36 mouse cellular contexts compared by ENCODE assay signal in genomic region chr4:42972952-42973351, GRCm38 (mm10). TPM values are rescaled to one million over a fixed set of nuclear protein-coding genes. Genes with fewer than 3 reads are reported as not detected.
"Had no signal": no experiment of that assay in that cellular context is flagged by ENCODE, and none has a peak within 500 bp of the region (broad histone marks: within the 10 kb centered on the region; RNA-seq: fewer than 3 reads in every experiment).

No protein-coding gene starts in this region.

- H3K27ac ChIP-seq: heart, adult 2 months; heart, embryonic 15.5 days; hindbrain, embryonic 13.5 days; hindbrain, embryonic 15.5 days; hindbrain, postnatal 0 days; kidney, postnatal 0 days; limb, embryonic 13.5 days; limb, embryonic 15.5 days; liver, embryonic 12.5 days had no signal

- ATAC-seq: forebrain, postnatal 0 days; hindbrain, postnatal 0 days; intestine, embryonic 16.5 days; liver, embryonic 12.5 days had no signal

- H3K9ac ChIP-seq: forebrain, postnatal 0 days; heart, embryonic 15.5 days; hindbrain, embryonic 13.5 days; hindbrain, embryonic 15.5 days; limb, embryonic 13.5 days; limb, embryonic 15.5 days; liver, embryonic 12.5 days had no signal

- H3K4me2 ChIP-seq: heart, embryonic 11.5 days; heart, embryonic 13.5 days; heart, embryonic 15.5 days; hindbrain, embryonic 13.5 days; hindbrain, embryonic 15.5 days; limb, embryonic 13.5 days; limb, embryonic 15.5 days; liver, embryonic 12.5 days had no signal

- H3K27me3 ChIP-seq: heart, embryonic 13.5 days; heart, embryonic 15.5 days; hindbrain, embryonic 13.5 days; hindbrain, embryonic 15.5 days; limb, embryonic 13.5 days; limb, embryonic 15.5 days had no signal

- H3K4me1 ChIP-seq: hindbrain, embryonic 13.5 days; hindbrain, embryonic 15.5 days; limb, embryonic 13.5 days; limb, embryonic 15.5 days; liver, embryonic 12.5 days had no signal

- DNase-seq: forebrain, postnatal 0 days; gastrocnemius, postnatal 14 days; gastrocnemius, postnatal 36 days; heart, adult 11 months; heart, adult 2 months; heart, postnatal 14 days; heart, postnatal 36 days; kidney, adult 11 months; kidney, adult 8-10 months; kidney, postnatal 14 days; kidney, postnatal 36 days; layer of hippocampus, adult 9-11 months; layer of hippocampus, postnatal 36 days; left cerebral cortex, postnatal 4 days had no signal

- H3K9me3 ChIP-seq: heart, embryonic 13.5 days; heart, embryonic 15.5 days; hindbrain, embryonic 13.5 days; hindbrain, embryonic 15.5 days; limb, embryonic 13.5 days; limb, embryonic 15.5 days; liver, embryonic 12.5 days had no signal

- H3K4me3 ChIP-seq: heart, adult 2 months; heart, embryonic 13.5 days; heart, embryonic 15.5 days; hindbrain, embryonic 13.5 days; hindbrain, embryonic 15.5 days; limb, embryonic 13.5 days; limb, embryonic 15.5 days; liver, embryonic 12.5 days had no signal

RNA-seq across cellular contexts. Expression of gene 1700022I11Rik, which starts 3.5 kb away (rescaled TPM):
- total RNA-seq: forebrain, postnatal 0 days; gastrocnemius, adult 18-20 months; gastrocnemius, postnatal 14 days; gastrocnemius, postnatal 36 days; heart, adult 2 months; heart, postnatal 14 days; heart, postnatal 36 days; hematopoietic stem cell, adult 5-6 weeks; hindbrain, postnatal 0 days; layer of hippocampus, adult 18-20 months; layer of hippocampus, adult 8-10 months; layer of hippocampus, postnatal 14 days; layer of hippocampus, postnatal 36 days; left cerebral cortex, adult 18-20 months; left cerebral cortex, adult 8-10 months; left cerebral cortex, postnatal 10 days; left cerebral cortex, postnatal 25 days; left cerebral cortex, postnatal 4 days; liver, adult 2 months had no signal
- polyA plus RNA-seq: gonadal fat pad, adult 2 months; heart, adult 2 months; intestine, embryonic 16.5 days; liver, adult 2 months had no signal
